Mouse (Mus musculus): ENCODE data around the gene Ush1g.

DNA sequence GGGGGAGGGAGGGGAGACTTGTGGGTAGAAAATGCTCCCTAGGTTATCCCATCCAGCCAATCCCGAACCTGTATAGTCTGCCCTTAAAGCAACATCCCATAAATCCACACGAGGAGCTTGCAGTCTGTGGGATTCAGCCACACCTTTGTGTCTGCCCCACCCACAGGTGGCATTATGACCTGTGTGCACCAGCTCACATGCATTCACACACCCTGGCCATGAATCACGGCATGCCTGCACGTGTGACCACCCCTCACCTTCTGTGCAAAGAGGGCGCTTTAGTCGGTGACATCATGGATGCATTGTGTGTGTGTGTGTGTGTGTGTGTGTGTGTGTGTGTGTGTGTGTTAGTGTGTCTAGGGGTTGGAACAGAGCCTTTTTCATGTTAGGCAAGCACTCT lies 20.0 kb upstream of the Ush1g start:
- TF ChIP-seq CTCF (conservative IDR thresholded peaks at IDR 0.05; ENCODE audit: insufficient read depth, insufficient read length, low read depth, low read length) (no peak), POLR2A (IDR thresholded peaks at IDR 0.05; ENCODE audit: low read depth, low read length) (no peak)
